Mouse (Mus musculus) right cerebral cortex, postnatal 25 days (tissue): Measurements from ENCODE around the gene Msh6.
A peak's percentile ranks its signal among the peaks of the same experiment; 100 is the strongest.
"Not testable (repeated sequence)": the region's sequence is repeated elsewhere in the genome, so short reads cannot be mapped to it uniquely, and the experiment has no call there.

ENCODE experiments used
- DNase-seq: peaks from one replicate; pipeline ENCODE4 v3.0.0; 2022

Msh6 gene

DNA sequence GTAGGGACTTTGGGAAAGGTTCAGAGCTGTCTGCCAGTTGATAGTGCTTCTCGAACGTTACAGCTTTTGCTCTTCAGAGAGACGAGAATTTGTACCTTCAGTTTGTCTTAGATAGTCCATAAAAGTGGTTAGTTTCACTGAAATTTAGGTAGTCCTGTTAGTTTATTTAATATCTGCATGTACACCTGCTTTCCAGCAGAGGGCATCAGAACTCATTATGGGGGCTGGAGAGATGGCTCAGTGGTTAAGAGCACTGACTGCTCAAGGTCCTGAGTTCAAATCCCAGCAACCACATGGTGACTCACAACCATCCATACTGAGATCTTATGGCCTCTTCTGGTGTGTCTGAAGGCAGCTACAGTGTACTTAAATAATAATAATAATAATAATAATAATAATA lies 7.2 kb downstream of the Msh6 start:
- no peak for DNase-seq

DNA sequence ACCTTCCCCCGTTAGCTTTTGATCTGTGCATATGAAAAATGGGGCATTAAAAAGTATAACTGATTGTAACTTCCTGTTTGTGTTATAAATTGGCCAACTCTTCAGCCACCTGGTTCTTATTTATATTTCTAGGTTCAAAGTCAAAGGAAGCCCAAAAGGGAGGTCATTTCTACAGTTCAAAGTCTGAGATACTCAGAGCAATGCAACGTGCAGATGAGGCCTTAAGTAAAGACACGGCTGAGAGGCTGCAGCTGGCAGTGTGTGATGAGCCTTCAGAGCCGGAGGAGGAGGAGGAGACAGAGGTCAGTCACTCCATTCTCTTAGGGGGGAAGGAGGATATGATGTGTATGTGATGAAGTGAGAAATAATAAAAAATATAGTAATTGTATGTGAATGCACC lies 8.5 kb downstream of the Msh6 start:
- DNase-seq, result no peak

DNA sequence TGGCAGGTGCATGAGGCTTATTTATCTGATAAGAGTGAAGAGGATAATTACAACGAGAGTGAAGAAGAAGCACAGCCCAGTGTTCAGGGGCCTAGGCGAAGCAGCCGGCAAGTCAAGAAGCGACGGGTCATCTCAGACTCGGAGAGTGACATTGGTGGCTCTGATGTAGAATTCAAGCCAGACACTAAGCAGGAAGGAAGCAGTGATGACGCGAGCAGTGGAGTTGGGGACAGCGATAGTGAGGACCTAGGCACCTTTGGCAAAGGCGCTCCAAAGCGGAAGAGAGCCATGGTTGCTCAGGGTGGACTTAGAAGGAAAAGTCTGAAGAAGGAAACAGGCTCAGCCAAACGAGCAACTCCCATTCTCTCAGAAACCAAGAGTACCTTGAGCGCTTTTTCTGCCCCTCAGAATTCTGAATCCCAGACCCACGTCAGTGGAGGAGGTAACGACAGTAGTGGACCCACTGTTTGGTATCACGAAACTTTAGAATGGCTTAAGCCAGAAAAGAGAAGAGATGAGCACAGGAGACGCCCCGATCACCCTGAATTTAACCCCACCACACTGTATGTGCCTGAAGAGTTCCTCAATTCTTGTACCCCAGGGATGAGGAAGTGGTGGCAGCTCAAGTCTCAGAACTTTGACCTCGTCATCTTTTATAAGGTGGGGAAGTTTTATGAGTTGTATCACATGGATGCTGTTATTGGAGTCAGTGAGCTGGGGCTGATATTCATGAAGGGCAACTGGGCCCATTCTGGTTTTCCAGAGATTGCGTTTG lies 9.8 kb downstream of the Msh6 start:
- DNase-seq, result no peak

DNA sequence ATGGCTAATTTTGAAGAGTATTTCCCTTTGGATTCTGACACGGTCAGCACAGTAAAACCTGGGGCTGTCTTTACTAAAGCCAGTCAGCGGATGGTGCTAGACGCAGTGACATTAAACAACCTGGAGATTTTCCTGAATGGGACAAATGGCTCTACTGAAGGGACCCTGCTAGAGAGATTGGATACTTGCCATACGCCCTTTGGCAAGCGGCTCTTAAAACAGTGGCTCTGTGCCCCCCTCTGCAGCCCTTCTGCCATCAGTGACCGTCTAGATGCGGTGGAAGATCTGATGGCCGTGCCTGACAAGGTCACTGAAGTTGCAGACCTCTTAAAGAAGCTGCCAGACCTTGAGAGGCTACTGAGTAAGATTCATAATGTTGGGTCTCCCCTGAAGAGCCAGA lies 11.1 kb downstream of the Msh6 start:
- no peak for DNase-seq

DNA sequence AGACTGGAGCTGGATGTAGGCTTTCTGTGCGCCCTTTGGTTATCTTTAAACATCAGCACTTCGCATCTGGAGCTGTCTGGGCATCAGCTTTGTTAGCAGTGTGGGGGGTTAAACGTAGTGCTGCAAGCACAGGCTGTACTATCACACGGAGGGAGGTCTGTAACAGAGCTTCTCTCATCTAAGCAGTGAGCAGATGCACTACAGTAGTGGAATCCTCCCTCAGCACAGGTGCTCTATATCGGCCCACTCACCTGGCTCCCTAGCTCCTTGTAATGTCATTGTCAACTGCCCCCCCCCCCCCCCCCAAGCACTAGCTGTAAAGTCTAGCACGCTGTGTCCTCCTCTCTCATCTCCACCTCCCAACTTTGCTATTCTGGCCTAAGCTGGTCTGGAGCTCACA lies 12.6 kb downstream of the Msh6 start:
- DNase-seq, result no peak

DNA sequence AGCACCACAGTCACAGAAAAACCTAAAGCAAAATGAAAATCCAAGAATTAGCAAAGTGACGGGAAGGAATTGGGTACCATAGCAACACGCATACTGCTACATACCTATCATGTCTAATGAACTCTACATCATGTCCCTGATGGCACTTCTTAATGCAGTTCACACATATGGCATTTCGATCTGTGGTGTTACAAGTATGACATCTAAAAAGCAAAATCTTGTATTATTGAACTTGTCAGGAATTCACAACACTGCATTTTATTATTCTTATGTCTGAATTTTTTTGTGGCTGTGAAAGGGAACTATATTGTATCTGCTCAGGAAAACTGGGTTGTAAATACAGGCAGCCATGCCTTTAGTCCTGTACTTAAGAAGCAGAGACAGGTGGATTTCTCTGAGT lies 17.3 kb downstream of the Msh6 start:
- no peak for DNase-seq

DNA sequence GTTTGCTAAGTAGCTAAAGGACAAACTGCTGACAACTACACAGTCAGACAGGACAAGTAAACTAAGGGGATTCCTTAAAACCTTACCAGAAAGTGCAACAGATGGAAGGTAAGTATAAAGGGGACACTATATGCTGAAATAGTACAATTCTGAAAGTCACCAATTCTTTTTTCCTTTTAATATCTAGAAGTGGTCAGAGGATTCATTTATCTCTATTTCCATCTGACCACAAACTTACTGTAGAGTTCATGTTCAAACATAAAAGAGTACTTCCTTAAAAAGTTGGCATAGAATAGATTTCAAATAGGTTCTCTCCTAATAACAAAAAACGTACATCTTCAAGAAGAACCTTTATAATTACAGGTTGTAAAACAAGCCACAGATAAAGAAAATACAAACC lies 18.5 kb downstream of the Msh6 start:
- no peak for DNase-seq

DNA sequence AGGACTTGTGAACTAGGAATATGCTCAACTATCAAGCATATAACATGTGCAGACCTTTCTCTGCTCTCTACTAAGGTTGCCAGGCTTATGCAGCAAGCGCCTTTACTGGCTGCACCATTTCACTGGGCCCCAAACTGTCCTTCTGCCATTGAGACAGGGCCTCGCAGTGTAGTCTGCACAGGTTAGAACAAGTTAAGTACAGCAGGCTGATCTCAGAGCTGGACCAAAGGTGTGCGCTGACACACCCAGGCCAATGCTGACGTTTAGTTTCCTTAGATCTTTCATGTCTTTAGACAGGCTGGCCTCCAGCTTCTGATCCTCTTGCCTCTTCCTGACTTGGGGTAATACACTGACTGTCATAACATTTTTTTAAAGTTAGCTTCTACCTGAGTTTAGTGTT lies 22.9 kb downstream of the Msh6 start:
- DNase-seq, result no peak

DNA sequence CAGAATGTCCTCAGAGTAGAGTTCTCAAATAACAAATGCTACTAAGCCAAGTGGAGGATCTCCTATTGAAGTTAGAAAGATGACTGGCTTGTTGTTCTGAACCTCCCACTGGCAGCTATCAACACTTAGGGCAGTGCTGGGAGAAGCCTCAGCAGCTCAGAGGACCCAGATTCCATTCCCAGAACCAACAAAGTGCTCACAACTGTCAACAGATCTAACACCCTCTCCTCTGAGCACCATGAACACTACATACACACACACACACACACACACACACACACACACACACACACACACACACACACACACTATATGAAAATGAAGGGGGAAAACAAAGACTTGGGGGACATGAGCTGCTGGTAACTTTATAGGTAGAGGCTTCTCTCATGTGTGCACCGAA lies 30.0 kb downstream of the Msh6 start:
- no peak for DNase-seq

DNA sequence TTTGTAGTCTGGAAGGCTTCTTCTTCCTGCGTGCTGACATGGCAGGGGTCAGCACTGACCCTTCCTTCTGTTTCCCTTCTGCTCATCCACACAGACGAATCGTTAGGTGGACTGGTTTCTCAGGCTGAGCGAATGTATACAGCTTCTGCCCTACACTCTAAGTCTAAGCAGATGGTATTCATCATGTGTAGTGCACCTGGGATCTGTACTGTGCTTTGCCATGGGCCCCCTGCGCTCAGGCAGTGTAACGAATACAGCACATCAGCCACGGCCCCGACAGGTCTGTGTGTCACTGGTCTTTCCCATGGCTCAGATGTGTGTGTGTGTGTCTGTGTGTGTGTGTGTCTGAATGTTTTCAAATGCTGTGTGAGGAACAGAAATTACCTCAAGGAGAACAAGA lies 32.1 kb downstream of the Msh6 start:
- no peak for DNase-seq

DNA sequence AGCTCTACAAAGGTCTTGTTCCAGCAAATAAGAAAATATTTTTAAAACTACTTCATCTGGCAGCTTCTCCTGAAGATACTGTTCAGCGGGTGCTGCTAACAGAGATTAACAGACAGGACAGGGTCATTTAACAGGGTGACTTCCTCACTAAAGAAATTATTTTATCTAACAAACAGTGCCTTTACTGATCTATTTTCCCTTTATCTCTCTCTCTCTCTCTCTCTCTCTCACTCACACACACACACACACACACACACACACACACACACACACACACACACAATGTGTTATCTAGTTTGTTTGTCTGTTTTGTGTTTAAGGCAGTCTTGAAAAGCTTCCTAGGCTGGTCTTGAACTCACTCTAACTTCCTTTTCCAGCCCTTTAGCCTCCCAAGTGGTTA lies 39.6 kb downstream of the Msh6 start:
- no peak for DNase-seq

DNA sequence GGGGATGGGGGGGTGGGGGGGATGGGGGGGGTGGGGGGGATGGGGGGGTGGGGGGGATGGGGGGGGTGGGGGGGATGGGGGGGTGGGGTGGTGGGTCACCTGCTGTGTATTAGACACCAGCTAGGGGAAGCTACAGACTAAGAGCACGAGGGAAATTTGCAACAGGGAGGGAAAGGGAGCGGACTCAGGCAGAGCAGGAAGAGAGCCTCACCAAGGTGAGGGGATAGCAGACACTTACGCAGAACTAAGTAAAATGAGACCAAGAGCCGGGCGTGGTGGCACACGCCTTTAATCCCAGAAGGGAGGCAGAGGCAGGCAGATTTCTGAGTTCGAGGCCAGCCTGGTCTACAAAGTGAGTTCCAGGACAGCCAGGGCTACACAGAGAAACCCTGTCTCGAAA lies 41.2 kb downstream of the Msh6 start:
- DNase-seq, result not testable (repeated sequence)

DNA sequence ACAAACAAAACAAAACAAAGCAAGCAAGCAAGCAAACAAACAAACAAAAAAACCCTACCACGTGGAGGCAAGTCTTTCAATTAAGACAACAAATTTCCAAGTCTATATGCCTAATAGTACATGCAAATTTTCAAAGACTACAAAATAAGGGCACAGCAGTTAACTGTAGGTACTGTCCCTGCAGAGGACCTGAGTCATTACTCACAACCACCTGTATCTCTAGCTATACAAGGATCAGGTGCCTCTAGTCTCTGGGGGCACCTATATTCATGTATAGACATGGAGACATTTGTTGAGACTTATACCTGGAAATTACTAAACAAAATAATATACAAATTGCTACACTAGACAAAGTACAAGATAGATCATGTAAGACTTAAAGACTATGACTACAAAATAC lies 49.1 kb downstream of the Msh6 start:
- no peak for DNase-seq

DNA sequence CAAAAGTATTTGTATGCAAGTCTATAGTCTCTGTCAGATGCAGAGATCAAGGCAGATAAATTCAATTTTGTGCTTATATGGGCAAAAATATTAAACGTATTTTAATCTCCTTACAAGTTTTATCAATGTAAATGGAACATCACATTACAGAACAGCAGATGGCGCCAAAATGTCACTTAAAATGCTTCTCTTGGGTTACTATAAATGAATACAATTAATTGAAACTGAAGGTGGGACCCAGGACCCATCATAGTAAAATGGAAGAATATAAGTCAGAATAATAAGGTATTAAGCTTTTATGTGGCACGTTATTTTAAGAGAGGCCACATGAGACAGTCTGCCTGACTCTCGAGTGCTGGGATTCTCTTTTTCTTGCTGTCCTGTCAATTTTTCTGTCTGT lies 50.4 kb downstream of the Msh6 start:
- DNase-seq, result no peak

DNA sequence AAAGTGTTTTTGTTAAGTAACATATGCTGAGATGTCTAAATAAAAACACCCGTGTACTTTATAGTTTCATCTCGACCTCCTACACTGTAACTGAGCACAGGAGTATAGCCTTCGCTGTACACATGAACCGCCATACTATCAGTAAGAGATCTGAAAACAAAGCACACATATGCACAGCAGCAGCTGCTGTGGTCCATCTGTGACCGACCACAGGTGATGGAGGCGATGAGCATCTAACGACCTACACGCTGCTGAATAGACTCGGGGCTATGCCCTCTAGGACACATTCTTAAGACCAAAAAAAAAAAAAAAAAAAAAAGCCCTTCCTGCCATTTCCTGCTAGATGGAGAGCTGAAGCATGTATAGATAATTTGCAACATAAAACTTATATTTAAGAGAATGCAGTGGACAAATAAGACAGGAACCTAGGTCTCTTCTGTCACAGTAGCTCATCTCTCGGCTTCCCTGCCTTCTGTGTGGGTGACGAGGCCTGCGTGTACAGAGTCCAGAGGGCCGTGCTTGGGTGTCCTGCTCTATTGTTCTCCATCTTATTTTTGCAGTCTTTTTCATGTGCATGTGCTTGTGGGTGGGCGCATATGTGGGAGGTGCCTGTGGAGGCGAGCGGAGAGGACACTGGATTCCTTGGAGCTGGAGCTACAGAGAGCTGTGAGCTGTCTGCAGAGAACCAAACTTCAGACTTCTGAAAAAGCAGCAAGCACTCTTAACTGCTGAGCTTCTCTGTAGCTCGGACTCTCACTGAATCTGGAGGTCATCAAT lies 54.5 kb downstream of the Msh6 start:
- DNase-seq, result peak; percentile 46

DNA sequence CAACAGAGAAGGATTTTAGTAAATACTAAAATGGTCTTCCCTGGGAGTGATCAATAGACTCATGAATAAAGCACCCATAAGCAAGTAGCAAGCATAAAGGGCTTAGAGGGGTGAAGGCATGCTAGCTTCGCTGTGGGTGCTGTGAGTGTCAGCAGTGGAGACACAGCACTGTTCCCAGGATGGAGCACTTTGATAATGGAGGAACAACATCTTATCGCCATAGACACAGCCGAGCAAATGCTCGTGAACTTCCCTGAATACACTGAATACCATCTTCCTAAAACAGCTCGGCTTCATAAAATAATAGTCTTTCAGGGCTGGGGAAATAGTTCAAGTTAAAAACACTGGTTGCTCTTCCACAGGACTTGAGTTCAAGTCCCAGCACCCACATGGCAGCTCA lies 56.9 kb downstream of the Msh6 start:
- no peak for DNase-seq

DNA sequence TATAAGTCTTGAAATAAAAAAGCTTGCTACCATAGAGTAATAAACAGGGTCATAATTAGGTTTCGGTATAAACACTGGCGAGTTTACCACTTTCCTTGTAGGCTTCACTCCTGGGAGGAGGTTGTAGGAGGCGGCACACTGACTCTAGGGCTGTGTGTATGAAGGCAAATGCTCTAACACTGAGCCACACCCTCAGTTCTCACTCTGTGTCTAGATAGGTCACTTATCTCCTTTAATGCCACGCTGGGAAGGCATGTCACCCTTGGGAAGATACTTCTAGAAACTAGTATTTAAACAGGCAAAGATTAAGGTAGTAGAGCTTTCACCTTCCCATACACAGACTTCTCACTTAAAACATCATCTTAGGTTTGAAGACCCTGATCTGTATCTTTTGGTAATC lies 59.6 kb downstream of the Msh6 start:
- no peak for DNase-seq
